Mouse (Mus musculus) heart, adult 2 months (tissue): Measurements from ENCODE around the gene Asb8.

Experiments used
- EP300 ChIP-seq: fragments of 200-500 bp; IDR thresholded peaks from 2 replicates; pipeline ENCODE4 v1.6.1; 2011; ENCODE audit warnings: low read depth, low read length, control low read depth; ENCODE audit not compliant: insufficient read depth
- POLR2A ChIP-seq: fragments of 200-500 bp; IDR thresholded peaks from 2 replicates; pipeline ENCODE4 v1.6.1; 2011; ENCODE audit warnings: mild to moderate bottlenecking, low read depth, low read length, control low read depth; ENCODE audit not compliant: insufficient read depth

DNA sequence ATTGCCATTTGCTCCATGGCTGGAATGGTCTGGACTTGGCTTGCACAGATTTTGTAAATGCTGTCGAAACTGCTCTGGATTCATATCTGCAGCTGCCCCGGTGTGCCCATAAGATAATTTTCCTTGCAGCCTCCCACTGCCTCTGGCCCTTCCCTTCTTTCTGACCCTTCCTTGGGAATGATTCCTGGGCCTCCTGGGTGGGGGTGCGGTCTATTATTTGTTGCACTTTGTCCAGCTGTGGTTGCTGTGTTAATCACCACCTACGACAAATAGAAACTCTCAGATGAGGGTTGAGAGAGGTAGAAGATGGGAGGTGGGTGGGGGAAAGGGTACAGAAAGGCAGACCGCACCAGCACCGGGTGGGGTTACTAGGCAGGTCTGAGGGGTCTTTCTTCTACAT lies 58.2 kb downstream of the Asb8 start:
- TF ChIP-seq POLR2A = no peak
- no peak for TF ChIP-seq EP300
